Mouse (Mus musculus) CH12.LX (cell line): ENCODE results near the gene Prkn. TPM values are rescaled to one million over a fixed set of nuclear protein-coding genes. Genes with fewer than 3 reads are reported as not detected.

ENCODE experiments used
- DNase-seq: peaks from one replicate; pipeline ENCODE4 v3.0.0-alpha.2; 2013; ENCODE audit errors: extremely low read depth
- H3K27ac ChIP-seq: 2 replicates; pipeline ENCODE4 v1.5.1; 2012; ENCODE audit warnings: low read depth, mild to moderate bottlenecking, control low read depth, moderate library complexity; ENCODE audit not compliant: insufficient read depth
- H3K27me3 ChIP-seq: replicated peaks from 2 replicates; pipeline ENCODE3; 2012; ENCODE audit warnings: inconsistent platforms
- H3K36me3 ChIP-seq, 2 experiments: replicated peaks in 1 of 2; 2 replicates each; pipeline versions ENCODE3 to v1.6.1; 2012; ENCODE audit warnings: inconsistent platforms in 1 of 2, low read length in 1 of 2, mild to moderate bottlenecking in 1 of 2, mixed read lengths in 1 of 2, moderate library complexity in 1 of 2; ENCODE audit not compliant: control insufficient read depth in 1 of 2, insufficient read depth in 1 of 2
- H3K4me1 ChIP-seq, 2 experiments: 2 replicates each; pipeline ENCODE4 v1.6.1; 2012; ENCODE audit warnings: inconsistent platforms in 1 of 2, moderate library complexity in 1 of 2; ENCODE audit not compliant: insufficient read depth in 2 of 2, control insufficient read depth in 1 of 2
- H3K4me2 ChIP-seq: 2 replicates; pipeline ENCODE4 v1.6.1; 2012; ENCODE audit warnings: low read depth, mild to moderate bottlenecking, control low read depth; ENCODE audit not compliant: poor library complexity, insufficient read depth, severe bottlenecking
- H3K4me3 ChIP-seq, 3 experiments: fragments of 150-350 bp in 1 of 3; sonication (generic) in 1 of 3; replicated peaks in 1 of 3; 2 replicates each; pipeline versions ENCODE3 to v1.5.1; 2011 to 2012; ENCODE audit warnings: low read depth in 2 of 3, low read length in 2 of 3, mild to moderate bottlenecking in 2 of 3, moderate library complexity in 2 of 3, control low read depth in 1 of 3, improper control_type of control experiment in 1 of 3, inconsistent platforms in 1 of 3, mixed read lengths in 1 of 3; ENCODE audit not compliant: poor library complexity in 1 of 3
- H3K79me2 ChIP-seq: replicated peaks from 2 replicates; pipeline ENCODE4 v1.6.1; 2012; ENCODE audit warnings: mild to moderate bottlenecking, moderate library complexity; ENCODE audit not compliant: control insufficient read depth, poor library complexity, insufficient read depth, severe bottlenecking; ENCODE audit errors: extremely low read depth
- H3K9ac ChIP-seq: 2 replicates; pipeline ENCODE4 v1.6.1; 2012; ENCODE audit warnings: low read depth, mild to moderate bottlenecking, control low read depth, moderate library complexity; ENCODE audit not compliant: insufficient read depth
- H3K9me3 ChIP-seq: replicated peaks from 2 replicates; pipeline ENCODE3; 2012; ENCODE audit warnings: low read length, inconsistent platforms, mixed read lengths
- BHLHE40 ChIP-seq: IDR thresholded peaks from 2 replicates; pipeline ENCODE4 v1.6.1; 2011; ENCODE audit warnings: mild to moderate bottlenecking, low read depth, low read length, improper control_type of control experiment
- E2F4 ChIP-seq: IDR thresholded peaks from 2 replicates; pipeline ENCODE4 v1.6.1; 2011; ENCODE audit warnings: low read depth, low read length, improper control_type of control experiment; ENCODE audit not compliant: insufficient replicate concordance
- ELF1 ChIP-seq: IDR thresholded peaks from 2 replicates; pipeline ENCODE4 v1.6.1; 2014; ENCODE audit warnings: low read depth, mild to moderate bottlenecking, inconsistent platforms, low read length, improper control_type of control experiment
- EP300 ChIP-seq: IDR thresholded peaks from 2 replicates; pipeline ENCODE4 v1.6.1; 2011; ENCODE audit warnings: low read length, improper control_type of control experiment
- ETS1 ChIP-seq: conservative IDR thresholded peaks from 2 replicates; pipeline ENCODE4 v1.6.1; 2012; ENCODE audit warnings: low read depth, mild to moderate bottlenecking, inconsistent platforms, low read length, improper control_type of control experiment, moderate library complexity
- GABPA ChIP-seq: IDR thresholded peaks from 2 replicates; pipeline ENCODE4 v1.6.1; 2012; ENCODE audit warnings: low read depth, low read length, improper control_type of control experiment, inconsistent platforms; ENCODE audit not compliant: insufficient replicate concordance
- HCFC1 ChIP-seq: IDR thresholded peaks from 2 replicates; pipeline ENCODE4 v1.6.1; 2012; ENCODE audit warnings: low read depth, mild to moderate bottlenecking, inconsistent platforms, low read length, improper control_type of control experiment
- IRF4 ChIP-seq: IDR thresholded peaks from 2 replicates; pipeline ENCODE4 v1.6.1; 2014; ENCODE audit warnings: low read depth, mild to moderate bottlenecking, inconsistent platforms, low read length, improper control_type of control experiment
- JUN ChIP-seq: IDR thresholded peaks from 2 replicates; pipeline ENCODE4 v1.6.1; 2011; ENCODE audit warnings: low read depth, mild to moderate bottlenecking, low read length, improper control_type of control experiment, moderate library complexity; ENCODE audit not compliant: insufficient read depth
- JUND ChIP-seq: conservative IDR thresholded peaks from 2 replicates; pipeline ENCODE4 v1.6.1; 2011; ENCODE audit warnings: low read depth, low read length, improper control_type of control experiment
- KAT2A ChIP-seq: IDR thresholded peaks from 2 replicates; pipeline ENCODE4 v1.6.1; 2012; ENCODE audit warnings: low read length, improper control_type of control experiment, inconsistent platforms; ENCODE audit not compliant: insufficient replicate concordance
- MAZ ChIP-seq: IDR thresholded peaks from 2 replicates; pipeline ENCODE4 v1.6.1; 2012; ENCODE audit warnings: low read depth, mild to moderate bottlenecking, inconsistent platforms, low read length, improper control_type of control experiment, moderate library complexity
- MEF2A ChIP-seq: IDR thresholded peaks from 2 replicates; pipeline ENCODE4 v1.6.1; 2014; ENCODE audit warnings: low read depth, mild to moderate bottlenecking, inconsistent platforms, low read length, improper control_type of control experiment, borderline replicate concordance
- NRF1 ChIP-seq: IDR thresholded peaks from 2 replicates; pipeline ENCODE4 v1.6.1; 2014; ENCODE audit warnings: low read depth, mild to moderate bottlenecking, inconsistent platforms, low read length, improper control_type of control experiment, moderate library complexity
- PAX5 ChIP-seq: IDR thresholded peaks from 2 replicates; pipeline ENCODE4 v1.6.1; 2012; ENCODE audit warnings: low read length, inconsistent platforms, mixed read lengths
- POLR2A ChIP-seq: IDR thresholded peaks from 2 replicates; pipeline ENCODE4 v1.6.1; 2011; ENCODE audit warnings: low read depth, mild to moderate bottlenecking, improper control_type of control experiment, low read length
- RAD21 ChIP-seq: IDR thresholded peaks from 2 replicates; pipeline ENCODE4 v1.6.1; 2011; ENCODE audit warnings: low read depth, mild to moderate bottlenecking, low read length, improper control_type of control experiment, moderate library complexity
- SIN3A ChIP-seq: IDR thresholded peaks from 2 replicates; pipeline ENCODE4 v1.6.1; 2012; ENCODE audit warnings: low read length, improper control_type of control experiment, inconsistent platforms
- SMC3 ChIP-seq: IDR thresholded peaks from 2 replicates; pipeline ENCODE4 v1.6.1; 2011; ENCODE audit warnings: low read depth, low read length, improper control_type of control experiment
- TBP ChIP-seq: conservative IDR thresholded peaks from 2 replicates; pipeline ENCODE4 v1.6.1; 2011; ENCODE audit warnings: low read depth, low read length, improper control_type of control experiment
- UBTF ChIP-seq: IDR thresholded peaks from 2 replicates; pipeline ENCODE4 v1.6.1; 2012; ENCODE audit warnings: low read depth, mild to moderate bottlenecking, inconsistent platforms, low read length, improper control_type of control experiment, moderate library complexity
- USF1 ChIP-seq: IDR thresholded peaks from 2 replicates; pipeline ENCODE4 v1.6.1; 2014; ENCODE audit warnings: low read depth, mild to moderate bottlenecking, inconsistent platforms, low read length, improper control_type of control experiment
- USF2 ChIP-seq: conservative IDR thresholded peaks from 2 replicates; pipeline ENCODE4 v1.6.1; 2011; ENCODE audit warnings: low read depth, low read length, improper control_type of control experiment
- ZKSCAN1 ChIP-seq: IDR thresholded peaks from 2 replicates; pipeline ENCODE4 v1.6.1; 2012; ENCODE audit warnings: low read depth, inconsistent platforms, low read length, improper control_type of control experiment, borderline replicate concordance
- ZMIZ1 ChIP-seq: IDR thresholded peaks from 2 replicates; pipeline ENCODE4 v1.6.1; 2012; ENCODE audit warnings: low read depth, mild to moderate bottlenecking, inconsistent platforms, low read length, improper control_type of control experiment
- ZNF384 ChIP-seq: IDR thresholded peaks from 2 replicates; pipeline ENCODE4 v1.6.1; 2012; ENCODE audit warnings: low read depth, low read length, improper control_type of control experiment, inconsistent platforms
- dilution Hi-C: fragments of 300-500 bp; cut with MboI; formaldehyde crosslinking; loops from 2 replicates; pipeline ENCODE4 v1.14.3; 2020; ENCODE audit warnings: low sequenced_read_pairs; ENCODE audit not compliant: extremely low pct_unique_long_range_greater_than_20kb, extremely low pct_ligation_motif_present
- in situ Hi-C: fragments of 300-500 bp; cut with MboI; formaldehyde crosslinking; loops from 3 replicates; pipeline ENCODE4 v1.14.3; 2019; ENCODE audit warnings: low sequenced_read_pairs, low pct_ligation_motif_present, low pct_unique_long_range_greater_than_20kb, mixed read lengths
- polyA plus RNA-seq: library from polyadenylated mRNA; unstranded; fragments of >175 nt; gene quantifications from 2 replicates; pipeline ENCODE4 v1.2.1, GENCODE M21; 2012; ENCODE audit warnings: low read depth; ENCODE audit not compliant: insufficient read length
- total RNA-seq, 2 experiments: library from RNA; depleted of rRNA; stranded (reverse); fragments of 300-350 nt in 1 of 2; fragments of >200 nt in 1 of 2; gene quantifications; 2 replicates each; pipeline ENCODE4 v1.2.3; 2012 to 2014

Prkn gene
- total and polyA plus RNA-seq, 3 experiments = 0.08 TPM; not detected in 2

DNA sequence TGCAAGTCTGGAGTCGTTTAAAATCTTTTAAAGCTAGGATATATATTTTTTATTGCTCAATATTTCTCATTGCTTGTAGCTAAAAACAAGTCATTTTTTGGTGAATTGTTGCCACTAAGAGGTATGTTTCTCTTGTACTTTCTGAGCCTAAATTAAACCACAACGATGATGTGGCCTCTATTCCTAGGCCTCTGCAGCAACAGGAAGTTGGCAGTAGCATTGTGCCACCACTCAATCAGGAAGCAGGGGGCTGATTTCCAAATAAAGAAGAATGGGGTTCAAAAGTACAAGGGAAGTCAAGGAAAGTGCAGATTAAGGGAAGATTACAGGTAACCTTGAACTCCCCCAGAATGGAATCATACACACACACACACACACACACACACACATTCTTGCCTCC, 642.8 kb downstream of the Prkn start:
- Histone ChIP-seq H3K27ac (no peak overlapping the region), H3K4me1 (no peaks in the 10 kb centered on the region; a peak in 1 of 4 replicates), H3K9ac (no peak overlapping the region), H3K27me3 (no peaks in the 10 kb centered on the region), H3K9me3 (no peaks in the 10 kb centered on the region), H3K4me2 (no peak overlapping the region), H3K79me2 (no peaks in the 10 kb centered on the region), H3K4me3 (no peak overlapping the region), H3K36me3 (no peaks in the 10 kb centered on the region)
- dilution Hi-C loops = no loop called here
- in situ Hi-C loops = no loop called here
- DNase-seq = no peak
- TF ChIP-seq UBTF = no peak
- no peak for TF ChIP-seq IRF4
- TF ChIP-seq POLR2A = no peak
- TF ChIP-seq HCFC1 = no peak
- no peak for TF ChIP-seq JUND
- no peak for TF ChIP-seq MAZ
- no peak for TF ChIP-seq ZMIZ1
- no peak for TF ChIP-seq PAX5
- TF ChIP-seq JUN = no peak

DNA sequence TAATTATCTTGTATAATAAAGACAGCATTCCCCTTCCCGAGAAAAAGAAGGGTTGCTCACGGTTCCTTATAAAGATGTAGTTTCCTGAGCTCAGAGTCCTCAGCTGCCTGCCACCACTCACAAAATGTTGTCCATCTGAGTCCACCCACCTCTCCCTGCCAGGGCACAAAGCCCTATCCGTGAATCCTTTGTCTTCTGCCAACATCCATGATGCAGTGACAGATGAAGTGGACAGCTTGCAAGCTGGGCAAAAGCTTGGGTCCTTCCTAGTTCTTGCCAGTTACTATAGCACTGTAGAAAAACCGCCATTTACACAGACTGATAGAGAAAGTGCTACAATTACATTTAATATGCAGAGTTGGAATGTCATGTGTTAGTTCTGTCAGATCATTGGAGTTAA, 649.9 kb downstream of the Prkn start:
- Histone ChIP-seq H3K4me2 (no peak overlapping the region), H3K79me2 (no peaks in the 10 kb centered on the region), H3K27ac (no peak overlapping the region), H3K9me3 (peaks cover 6% of the 10 kb centered on the region), H3K9ac (no peak overlapping the region), H3K4me3 (no peak overlapping the region), H3K4me1 (no peaks in the 10 kb centered on the region), H3K27me3 (no peaks in the 10 kb centered on the region), H3K36me3 (no peaks in the 10 kb centered on the region)
- TF ChIP-seq ZNF384 (no peak), KAT2A (no peak), NRF1 (no peak), JUN (no peak), SIN3A (no peak), SMC3 (no peak), EP300 (no peak), GABPA (no peak), USF2 (no peak), ELF1 (no peak), ZMIZ1 (no peak), USF1 (no peak), BHLHE40 (no peak), RAD21 (no peak), TBP (no peak), ETS1 (no peak), ZKSCAN1 (no peak), E2F4 (no peak), IRF4 (no peak), MEF2A (no peak)
- in situ Hi-C loops (no loop called here), dilution Hi-C loops (no loop called here)
- no peak for DNase-seq
